Mouse (Mus musculus): ENCODE data around the gene Ch25h. TPM values are rescaled to one million over a fixed set of nuclear protein-coding genes. Genes with fewer than 3 reads are reported as not detected.

Gene Ch25h
- polyA plus RNA-seq (2012; rRNA removed), result 9.0 and 10.7 TPM in 2 replicates

DNA sequence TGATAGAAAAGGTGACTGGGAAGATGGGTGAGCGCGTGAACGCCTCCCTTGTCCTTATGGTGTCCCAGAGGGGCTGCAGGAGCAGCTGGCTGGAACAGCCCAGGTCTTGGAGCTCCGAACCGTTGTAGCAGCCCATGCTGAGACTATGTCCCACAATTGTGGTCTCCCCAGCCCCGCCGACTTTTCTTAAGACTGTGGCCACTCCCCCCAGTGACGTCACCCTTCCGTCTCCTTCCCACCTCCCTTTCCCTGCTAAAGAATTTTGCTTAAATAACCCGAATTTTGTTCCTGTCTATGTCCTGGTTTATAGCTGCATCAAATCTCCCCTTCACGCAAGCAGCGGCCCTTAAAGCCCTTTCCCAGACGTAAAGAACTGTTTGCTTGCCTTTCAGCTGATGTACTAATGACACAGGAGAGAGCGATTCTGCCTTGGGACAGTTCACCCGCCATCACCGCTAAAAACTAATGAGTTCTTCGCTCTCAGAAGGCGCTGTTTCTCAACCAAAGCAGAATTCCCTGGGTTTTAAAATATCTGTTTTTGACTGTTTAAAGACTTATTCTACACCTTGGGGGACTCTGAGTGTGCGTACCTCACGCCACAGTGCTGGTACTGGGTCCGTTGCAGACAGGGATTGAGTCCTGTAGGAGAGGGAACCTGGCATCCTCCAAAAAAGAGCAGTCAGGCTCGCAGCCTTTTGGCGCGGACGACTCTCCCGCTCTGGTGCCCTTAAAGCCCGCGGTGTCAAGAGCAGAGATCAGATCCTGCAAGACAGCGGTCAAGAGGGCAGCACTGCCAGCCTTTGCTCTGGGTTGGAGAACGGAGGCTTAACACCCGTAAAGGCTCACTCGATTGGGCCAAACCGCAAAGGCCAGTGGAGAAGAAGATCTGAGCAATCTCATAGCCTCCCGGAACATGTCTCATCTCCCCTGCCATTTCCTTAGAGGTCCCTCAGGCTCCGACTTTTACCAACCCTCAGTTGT lies at the start of gene Ch25h:
Gene Ch25h (minus strand): TSS at position 174 of the 981 bp plus-strand sequence.

Other genes starting within 250 kb of the Ch25h start
- 1,765 and 1,858 TPM in 2 replicates for gene Acta2, start 219.6 kb downstream of the Ch25h start, polyA plus RNA-seq (2012; rRNA removed)
- gene Fas, start 184.5 kb downstream of the Ch25h start, polyA plus RNA-seq (2012; rRNA removed), result 0.73 and 1.4 TPM in 2 replicates
- 11.3 and 16.3 TPM in 2 replicates for gene Lipa, start 52.3 kb upstream of the Ch25h start, polyA plus RNA-seq (2012; rRNA removed)
- gene Ifit2, start 75.5 kb upstream of the Ch25h start, polyA plus RNA-seq (2012; rRNA removed), result 0.86 and 0.87 TPM in 2 replicates
- gene Ifit3, start 108.4 kb upstream of the Ch25h start, polyA plus RNA-seq (2012; rRNA removed), result 0.41 and 0.59 TPM in 2 replicates
- 12.0 and 18.9 TPM in 2 replicates for gene Ifit1bl1, start 126.8 kb upstream of the Ch25h start, polyA plus RNA-seq (2012; rRNA removed)
- gene Ifit3b, start 132.8 kb upstream of the Ch25h start, polyA plus RNA-seq (2012; rRNA removed), result 0.14 and 0.25 TPM in 2 replicates
- gene Ifit1bl2, start 165.6 kb upstream of the Ch25h start, polyA plus RNA-seq (2012; rRNA removed), result 0.57 and 1.0 TPM in 2 replicates
- 1.8 and 2.1 TPM in 2 replicates for gene Ifit1, start 165.7 kb upstream of the Ch25h start, polyA plus RNA-seq (2012; rRNA removed)

Data from colon, adult 2 months (tissue).